Mouse (Mus musculus) hematopoietic stem cell, adult 5-6 weeks (primary cell): ENCODE results near the gene Micu1. TPM values are rescaled to one million over a fixed set of nuclear protein-coding genes. Genes with fewer than 3 reads are reported as not detected.

Experiments used
- ATAC-seq, 2 experiments: fragments of 125-278 bp in 1 of 2; replicated peaks in 1 of 2; 2 replicates each; pipeline ENCODE4 v1.8.0; 2016 to 2017; ENCODE audit warnings: inconsistent platforms in 2 of 2, mild to moderate bottlenecking in 2 of 2, moderate number of reproducible peaks in 2 of 2, low read depth in 1 of 2, moderate TSS enrichment in 1 of 2; ENCODE audit not compliant: low FRiP score in 2 of 2, poor library complexity in 2 of 2, severe bottlenecking in 2 of 2, insufficient read depth in 1 of 2, low TSS enrichment in 1 of 2
- total RNA-seq: library from RNA; stranded (forward); fragments of 172-1452, 232-1000 nt; gene quantifications from 2 replicates; pipeline ENCODE4 v1.2.3, GENCODE M21; 2017

Gene Micu1
- total RNA-seq, 1 experiment from 2014 or later, result 26.7 TPM

DNA sequence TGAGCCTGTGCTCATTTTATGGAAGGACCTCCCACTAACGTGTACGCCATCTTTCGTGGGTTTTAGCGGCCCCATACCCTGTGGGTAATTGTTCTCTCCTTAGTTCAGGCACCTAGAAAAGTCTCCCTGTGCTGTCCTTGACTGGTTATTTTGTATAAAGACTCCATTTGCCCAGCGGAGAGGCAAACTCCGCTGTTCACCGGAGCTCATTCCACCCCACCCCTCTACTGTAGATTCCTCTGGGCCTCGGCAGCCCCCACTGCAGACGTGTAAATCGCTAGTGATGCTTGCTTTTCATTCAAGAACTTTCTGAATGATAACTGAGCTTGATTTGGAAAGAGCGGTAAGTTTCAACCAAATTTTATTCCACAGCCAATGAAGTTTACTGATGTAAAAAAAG, 53.4 kb downstream of the Micu1 start:
- ATAC-seq, result no peak

DNA sequence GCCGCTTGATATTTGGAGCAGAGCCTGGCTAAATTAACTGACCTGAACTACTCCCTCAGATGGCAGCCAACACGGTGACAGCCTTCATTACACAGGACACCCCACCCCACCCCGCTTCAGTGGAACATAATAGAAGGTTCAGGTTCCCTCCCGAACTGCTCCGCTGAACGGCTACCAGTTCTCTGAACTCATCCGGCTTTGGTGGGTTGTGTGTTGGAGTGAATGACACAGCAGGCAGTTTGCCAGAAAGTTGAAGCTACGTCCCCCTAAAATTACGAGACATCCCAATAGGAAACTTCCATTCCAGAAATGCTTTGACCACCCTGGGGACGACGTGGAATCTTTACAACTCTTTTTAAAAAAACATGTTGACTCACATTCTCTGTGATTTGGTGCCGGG, 53.8 kb downstream of the Micu1 start:
- ATAC-seq, result no peak

GRCm38 (mm10) chr10:59756570-59756969, 54.3 kb downstream of the Micu1 start:
- no peak for ATAC-seq

DNA sequence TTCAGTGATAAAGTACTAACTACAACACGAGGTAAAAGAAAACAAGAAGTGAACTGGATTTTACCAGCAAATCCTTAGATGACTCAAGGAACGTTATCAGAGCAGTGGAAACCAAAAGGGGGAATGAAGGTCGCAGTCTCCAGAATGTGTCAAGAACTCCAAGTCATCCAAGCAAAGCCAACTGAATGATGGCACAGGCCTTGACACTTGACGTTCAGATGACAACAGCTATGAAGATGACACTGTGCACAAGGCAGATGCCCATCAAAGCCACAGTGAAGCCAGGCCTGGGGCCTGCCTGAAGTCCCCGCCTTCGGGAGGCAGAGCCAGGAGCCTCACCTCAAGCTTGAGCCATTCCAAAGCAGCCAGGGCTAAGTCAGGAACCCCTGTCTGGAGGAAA, 62.5 kb downstream of the Micu1 start:
- no peak for ATAC-seq

DNA sequence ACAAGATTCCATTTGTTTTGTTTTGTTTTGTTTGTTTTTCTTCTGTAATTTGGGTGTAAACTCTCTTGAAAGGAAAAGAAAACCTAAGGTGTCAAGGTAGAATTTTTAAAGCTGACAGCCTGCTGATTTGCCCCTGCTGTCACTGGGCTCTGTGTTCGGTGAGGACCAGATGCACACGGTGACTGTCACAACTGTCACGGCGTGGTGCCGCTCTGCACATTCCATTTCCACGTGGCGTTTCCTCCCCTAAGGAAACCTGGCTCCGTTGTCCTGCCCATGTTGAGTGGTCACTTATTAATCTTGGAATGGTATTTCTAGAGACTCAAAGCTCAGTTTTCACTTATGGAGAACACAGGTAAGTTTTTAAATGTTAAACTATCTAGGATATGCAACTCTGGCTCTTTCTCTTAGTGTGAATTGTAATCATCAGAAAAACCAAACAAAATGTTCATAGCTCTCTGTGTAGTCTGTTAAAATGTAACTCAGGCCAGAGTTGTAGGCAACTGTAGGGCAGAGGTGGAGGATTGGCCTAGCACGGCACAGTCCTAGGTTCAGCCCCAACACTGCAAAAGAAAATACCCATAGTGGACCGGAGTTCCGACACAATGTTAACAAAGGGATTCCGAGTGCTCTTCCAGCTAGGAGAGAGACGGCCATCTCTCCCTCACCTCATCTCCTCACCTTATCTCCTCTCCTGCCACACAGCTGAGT, 66.2 kb downstream of the Micu1 start:
- no peak for ATAC-seq

DNA sequence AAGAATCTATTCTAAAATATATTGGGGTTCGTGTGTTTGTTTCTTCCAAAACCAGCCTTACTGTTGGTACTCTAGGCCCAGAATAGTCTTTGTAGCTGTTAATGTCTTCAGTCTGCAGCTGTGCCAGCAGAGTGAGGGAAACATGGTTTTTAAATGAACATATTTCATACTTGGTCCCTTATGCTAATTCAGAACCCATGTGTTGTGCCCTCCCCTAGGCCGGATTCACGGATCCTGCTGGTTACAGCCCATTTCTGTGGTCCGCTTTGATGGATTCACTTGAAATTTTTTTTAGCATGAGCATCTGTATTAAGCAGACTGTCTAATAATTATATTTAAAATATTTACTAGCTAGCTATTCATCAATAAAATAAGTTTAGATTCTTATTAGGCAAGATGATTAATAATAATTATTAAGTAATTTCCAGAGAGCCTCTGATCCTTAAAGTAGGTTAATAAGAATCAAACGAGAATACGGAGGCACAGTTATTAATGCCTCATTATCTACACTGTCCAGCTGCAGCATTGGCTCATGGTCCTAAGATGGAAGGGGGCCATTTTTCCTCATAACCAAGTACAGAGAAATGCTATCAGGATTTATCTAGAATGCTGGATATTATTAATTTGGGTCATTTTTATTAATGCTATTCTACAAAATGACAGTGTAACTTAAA, 69.2 kb downstream of the Micu1 start:
- no peak for ATAC-seq

- ATAC-seq, result no peak
Observed at GRCm38 (mm10) chr10:59772049-59772397, 69.7 kb downstream of the Micu1 start.

GRCm38 (mm10) chr10:59773441-59774140, 71.3 kb downstream of the Micu1 start:
- ATAC-seq, result no peak

DNA sequence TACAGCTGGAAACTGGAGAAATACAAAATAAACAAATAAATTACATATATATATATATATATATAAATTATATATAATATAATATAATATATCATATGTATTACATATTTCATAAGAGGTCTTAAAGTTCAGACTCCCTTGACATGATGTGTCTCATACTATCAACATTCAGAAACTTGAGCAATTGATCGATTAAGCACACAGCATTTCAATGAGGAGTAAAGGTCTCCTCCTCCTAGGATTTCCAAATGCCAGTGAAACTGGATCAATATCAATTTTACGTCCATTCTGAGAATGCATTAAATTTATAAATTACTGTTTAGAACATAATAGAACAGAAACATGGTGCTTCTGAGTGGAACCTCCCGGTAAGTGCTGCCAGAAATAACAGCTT, 71.9 kb downstream of the Micu1 start:
- ATAC-seq, result no peak

DNA sequence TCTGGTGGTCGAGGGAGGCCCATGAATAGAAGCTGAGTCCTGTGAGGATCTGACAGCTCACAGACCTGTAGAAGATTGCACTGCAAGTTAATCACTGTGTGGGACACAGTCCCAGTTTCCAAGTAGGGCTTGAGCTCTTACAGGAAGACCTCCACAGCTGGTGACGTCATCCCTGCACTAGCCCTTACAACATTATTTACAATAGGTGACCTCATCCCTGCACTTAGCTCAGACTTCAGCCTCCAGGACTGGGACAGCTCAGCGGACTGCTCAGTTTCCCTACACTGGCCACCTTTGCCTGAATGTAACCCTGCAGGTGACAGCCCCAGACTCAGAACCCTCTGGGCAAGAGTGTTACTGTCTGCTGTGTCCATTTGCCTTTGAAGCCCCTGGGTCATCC, 75.0 kb downstream of the Micu1 start:
- no peak for ATAC-seq

DNA sequence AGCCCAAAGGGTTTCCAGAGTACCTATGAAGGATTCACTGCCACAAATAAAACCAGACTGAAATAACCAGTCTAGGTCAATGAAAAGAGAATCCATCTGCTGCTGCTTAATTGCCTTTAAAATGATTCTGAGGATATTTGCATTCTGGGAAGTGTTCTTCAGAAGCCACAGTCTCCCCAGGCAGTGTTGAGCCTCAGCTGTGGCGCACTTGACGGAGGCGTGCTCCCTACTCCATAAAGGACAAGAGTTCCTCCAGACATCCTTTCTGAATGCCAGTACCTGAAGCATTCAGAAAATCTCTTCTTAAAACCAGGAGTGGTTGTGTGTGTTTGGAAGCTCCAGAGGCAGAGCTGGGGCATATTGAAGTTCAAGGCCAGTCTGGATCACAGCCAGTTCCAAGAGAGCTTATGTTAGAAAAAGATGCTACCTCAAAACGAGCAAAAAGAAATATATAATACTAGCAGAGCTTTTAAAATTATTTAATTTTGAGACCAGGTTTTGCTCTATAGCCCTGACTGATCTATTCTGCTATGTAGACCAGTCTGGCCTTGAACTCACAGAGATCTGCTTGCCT, 75.9 kb downstream of the Micu1 start:
- no peak for ATAC-seq

- ATAC-seq, result no peak
Observed at GRCm38 (mm10) chr10:59780698-59781097, 78.4 kb downstream of the Micu1 start.

DNA sequence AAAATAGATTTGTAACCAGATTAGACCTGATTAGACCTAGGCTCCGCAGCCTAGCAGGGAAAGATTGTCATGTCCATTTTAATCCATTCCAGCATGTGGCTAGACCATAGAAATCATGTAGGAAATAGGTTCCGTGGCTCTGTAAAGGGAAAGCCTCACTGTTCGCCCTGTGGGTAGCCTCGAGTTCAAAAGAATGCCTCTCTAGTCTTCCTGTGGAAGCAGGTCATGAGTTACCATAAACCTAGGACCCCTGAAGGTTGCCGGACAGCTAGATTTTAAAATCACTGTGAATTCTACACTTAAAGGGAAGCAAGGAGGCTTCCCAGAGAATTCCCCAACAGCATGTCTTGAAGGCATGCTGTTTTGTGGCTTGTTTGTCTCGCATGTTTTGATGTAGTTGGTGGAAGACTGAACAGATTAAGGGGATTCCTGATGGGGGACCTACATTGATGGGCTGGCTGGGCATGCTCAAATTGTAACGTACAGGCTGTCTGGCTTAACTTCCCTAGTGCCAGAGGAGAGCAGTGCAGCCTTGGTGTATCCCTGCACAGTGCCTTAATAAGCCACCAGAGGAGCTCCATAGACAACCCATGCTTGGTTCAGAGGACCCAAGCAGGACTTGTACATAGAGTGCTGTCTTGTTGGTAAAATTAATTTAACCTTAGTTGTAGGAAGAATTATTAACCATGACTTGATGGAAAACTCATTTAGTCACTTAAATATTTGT, 79.1 kb downstream of the Micu1 start:
- ATAC-seq, result no peak

DNA sequence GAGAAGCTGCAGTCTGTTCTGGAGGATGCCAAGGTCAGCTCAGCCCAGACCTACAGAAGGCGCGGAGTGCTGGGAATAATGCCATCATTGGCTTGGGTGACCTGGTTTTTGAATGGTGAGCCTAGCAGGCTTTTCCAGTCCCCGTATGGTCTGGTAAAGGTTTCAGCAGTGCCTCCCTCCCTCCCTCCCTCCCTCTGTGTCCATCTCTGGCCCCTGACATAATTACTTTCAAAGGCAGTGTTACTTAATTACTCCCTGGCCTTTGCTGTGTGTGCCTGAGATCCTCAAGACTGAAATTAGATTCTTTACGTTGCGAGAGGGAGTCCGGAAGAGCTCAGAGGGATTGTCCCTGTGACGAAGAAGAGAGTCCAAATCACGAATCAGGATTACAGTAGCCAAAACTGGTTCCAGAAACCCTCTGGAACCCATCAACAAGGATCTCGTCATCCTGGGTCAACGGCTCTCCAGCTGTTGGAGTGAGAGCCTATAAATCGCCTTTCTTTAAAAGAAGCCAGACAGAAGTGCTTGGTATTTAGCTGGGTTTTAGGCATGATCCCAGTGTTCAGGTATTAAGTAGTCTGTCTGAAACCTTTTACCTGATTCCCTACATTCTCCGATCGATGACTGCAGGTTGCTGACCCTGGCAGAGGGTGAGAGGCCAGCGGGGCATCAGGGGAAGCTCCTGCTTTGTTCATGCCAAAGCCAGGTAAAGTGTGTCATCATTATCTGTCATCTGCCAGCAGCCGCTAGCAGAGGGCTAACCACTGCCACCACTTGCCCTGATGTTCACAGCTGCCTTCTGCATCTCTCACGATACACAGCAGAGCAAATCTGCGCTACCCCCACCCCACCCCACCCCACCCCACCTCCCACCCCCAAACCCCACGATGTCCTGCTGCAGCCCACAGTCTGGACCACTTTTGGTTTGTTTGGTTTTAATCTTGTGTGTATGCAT, 82.7 kb downstream of the Micu1 start:
- no peak for ATAC-seq

DNA sequence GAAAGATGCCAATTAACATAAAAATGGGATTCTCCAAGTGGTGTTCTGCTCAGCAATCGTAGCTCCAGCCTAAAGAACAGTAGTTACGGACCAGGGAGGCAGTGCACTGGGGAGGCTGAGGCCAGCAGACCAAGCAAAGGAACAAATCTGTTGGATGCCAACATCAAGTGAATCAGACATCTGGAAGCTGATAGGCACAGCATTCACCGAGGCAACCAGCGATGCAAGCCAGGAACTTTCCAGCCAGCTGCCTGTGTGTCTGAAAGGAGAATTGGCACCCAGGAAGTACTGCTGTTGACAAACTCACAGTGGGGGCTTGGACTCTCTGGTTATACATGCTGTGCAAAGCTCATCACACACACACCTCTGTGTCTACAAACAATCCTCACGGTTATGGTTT, 84.0 kb downstream of the Micu1 start:
- ATAC-seq, result no peak

DNA sequence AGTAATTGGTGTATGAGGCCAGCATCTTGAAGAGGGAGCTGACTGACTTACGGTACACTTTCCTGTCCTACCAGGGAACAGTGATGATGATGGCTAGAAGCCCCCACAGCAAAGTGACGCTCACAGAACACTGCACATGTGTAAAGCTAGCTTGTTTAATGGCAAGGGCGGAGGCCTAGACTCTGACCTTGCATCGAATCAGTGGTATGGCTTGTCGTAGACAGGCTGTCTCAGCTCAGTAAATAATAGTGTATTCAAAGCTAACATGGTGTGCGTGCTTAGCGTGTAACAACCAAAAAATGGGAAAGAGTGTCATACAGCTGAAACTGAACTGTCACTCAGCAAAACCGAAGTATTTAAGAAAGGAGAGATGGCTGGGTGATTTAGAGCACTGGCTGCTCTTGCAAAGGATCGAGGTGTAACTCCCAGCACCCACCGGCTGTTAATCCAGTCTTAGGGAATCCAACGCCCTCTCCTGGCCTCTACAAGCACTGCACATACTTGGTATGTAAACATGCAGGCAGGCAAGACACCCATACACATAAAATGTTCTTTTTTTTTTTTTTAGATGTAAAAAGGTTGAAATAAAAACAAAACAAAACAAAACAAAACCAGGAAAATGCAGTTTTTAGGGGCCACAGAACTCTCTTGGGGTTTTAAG, 85.0 kb downstream of the Micu1 start:
- ATAC-seq, result no peak
